Mouse (Mus musculus) macrophage (primary cell): Measurements from ENCODE around the gene Wnt3. TPM values are rescaled to one million over a fixed set of nuclear protein-coding genes. Genes with fewer than 3 reads are reported as not detected.

Experiments
- H3K27ac ChIP-seq: fragments of 350-480 bp; formaldehyde crosslinking; 2 replicates; pipeline ENCODE4 v1.9.0; 2021
- H3K36me3 ChIP-seq: fragments of 350-480 bp; formaldehyde crosslinking; 2 replicates; pipeline ENCODE4 v1.9.0; 2021; ENCODE audit errors: inconsistent target
- H3K4me3 ChIP-seq: fragments of 350-480 bp; formaldehyde crosslinking; 2 replicates; pipeline ENCODE4 v1.9.0; 2021; ENCODE audit errors: inconsistent target
- H3K79me2 ChIP-seq: fragments of 350-480 bp; formaldehyde crosslinking; 2 replicates; pipeline ENCODE4 v1.9.0; 2021; ENCODE audit errors: inconsistent target
- WGBS: methylation state at CpG from one replicate; pipeline ENCODE4 v1.1.7; 2026; ENCODE audit warnings: inconsistent platforms; ENCODE audit not compliant: missing documents; 5-methylcytosine and 5-hydroxymethylcytosine counted together
- polyA plus RNA-seq: library from polyadenylated mRNA; stranded (reverse); fragments of 250-400 nt; gene quantifications from 3 replicates; pipeline ENCODE4 v1.2.4, GENCODE M21; 2018; ENCODE audit warnings: inconsistent platforms

Gene Wnt3
- polyA plus RNA-seq, 1 experiment from 2014 or later: not detected

- Histone ChIP-seq H3K36me3 (peaks cover 51% of the 10 kb centered on the region; the same call in 1 of the 2 replicates), H3K4me3 (no peak overlapping the region), H3K27ac (no peak overlapping the region), H3K79me2 (no peaks in the 10 kb centered on the region)
- 59% methylated on average over 11 of the region's 11 CpGs for WGBS
Observed at GRCm38 (mm10) chr11:103848287-103848686, 74.3 kb downstream of the Wnt3 start.

GRCm38 (mm10) chr11:103852590-103853283 is 78.8 kb downstream of the Wnt3 start:
- H3K36me3 ChIP-seq: peaks cover 63% of the 10 kb centered on the region
- no peak overlapping the region for H3K27ac ChIP-seq

GRCm38 (mm10) chr11:103853284-103853920 is 79.5 kb downstream of the Wnt3 start:
- no peaks in the 10 kb centered on the region for H3K79me2 ChIP-seq
- H3K36me3 ChIP-seq: peaks cover 64% of the 10 kb centered on the region
- no peak overlapping the region for H3K27ac ChIP-seq
- H3K4me3 ChIP-seq: no peak overlapping the region
- WGBS: 86% methylated on average over 10 of the region's 10 CpGs

More at GRCm38 (mm10) chr11:103852590-103853283, 78.8 kb downstream of the Wnt3 start:
- Histone ChIP-seq H3K4me3 (no peak overlapping the region), H3K79me2 (no peaks in the 10 kb centered on the region)
- 53% methylated on average over 14 of the region's 16 CpGs for WGBS

GRCm38 (mm10) chr11:103854294-103854693 is 80.3 kb downstream of the Wnt3 start:
- no peak overlapping the region for H3K27ac ChIP-seq
- 97% methylated on average over 9 of the region's 9 CpGs for WGBS
- no peak overlapping the region for H3K4me3 ChIP-seq
- peaks cover 66% of the 10 kb centered on the region for H3K36me3 ChIP-seq
- no peaks in the 10 kb centered on the region for H3K79me2 ChIP-seq

- Histone ChIP-seq H3K4me3 (no peak overlapping the region), H3K27ac (no peak overlapping the region), H3K36me3 (peaks cover 76% of the 10 kb centered on the region), H3K79me2 (no peaks in the 10 kb centered on the region)
- WGBS: 86% methylated on average over 7 of the region's 7 CpGs
Observed at GRCm38 (mm10) chr11:103856641-103857040, 82.7 kb downstream of the Wnt3 start.

GRCm38 (mm10) chr11:103858760-103859159 is 84.8 kb downstream of the Wnt3 start:
- no peak overlapping the region for H3K27ac ChIP-seq
- WGBS: 92% methylated on average over 5 of the region's 5 CpGs
- peaks cover 72% of the 10 kb centered on the region for H3K36me3 ChIP-seq
- no peaks in the 10 kb centered on the region for H3K79me2 ChIP-seq
- no peak overlapping the region for H3K4me3 ChIP-seq

- Histone ChIP-seq H3K79me2 (no peaks in the 10 kb centered on the region), H3K36me3 (peaks cover 63% of the 10 kb centered on the region), H3K4me3 (no peak overlapping the region), H3K27ac (no peak overlapping the region)
- 100% methylated on average over 4 of the region's 4 CpGs for whole genome bisulfite sequencing
Observed at GRCm38 (mm10) chr11:103859933-103860610, 86.1 kb downstream of the Wnt3 start.

- WGBS: 93% methylated on average over 8 of the region's 8 CpGs
- Histone ChIP-seq H3K4me3 (no peak overlapping the region), H3K79me2 (no peaks in the 10 kb centered on the region), H3K36me3 (peaks cover 43% of the 10 kb centered on the region), H3K27ac (no peak overlapping the region)
Observed at GRCm38 (mm10) chr11:103862951-103863350, 89.0 kb downstream of the Wnt3 start.

GRCm38 (mm10) chr11:103864486-103864885 is 90.5 kb downstream of the Wnt3 start:
- Histone ChIP-seq H3K4me3 (no peak overlapping the region), H3K36me3 (peaks cover 43% of the 10 kb centered on the region; the same call in 1 of the 2 replicates), H3K27ac (no peak overlapping the region), H3K79me2 (no peaks in the 10 kb centered on the region)
- 98% methylated on average over 4 of the region's 4 CpGs for WGBS

- no peak overlapping the region for H3K4me3 ChIP-seq
- no peaks in the 10 kb centered on the region for H3K79me2 ChIP-seq
- 97% methylated on average over 6 of the region's 7 CpGs for WGBS
- H3K27ac ChIP-seq: no peak overlapping the region
- peaks cover 40% of the 10 kb centered on the region; the same call in 1 of the 2 replicates for H3K36me3 ChIP-seq
Observed at GRCm38 (mm10) chr11:103865346-103865745, 91.4 kb downstream of the Wnt3 start.

Other genes with a start within 250 kb of the Wnt3 start
- gene Gm884, start 153.0 kb upstream of the Wnt3 start, polyA plus RNA-seq: not detected in 3 replicates
- not detected in 3 replicates for gene Lyzl6, start 135.3 kb upstream of the Wnt3 start, polyA plus RNA-seq
- gene Rprml, start 124.6 kb upstream of the Wnt3 start, polyA plus RNA-seq: not detected in 3 replicates
- 56.1 to 79.8 TPM (median 73.7 TPM) in 3 replicates for gene Gosr2, start 76.3 kb upstream of the Wnt3 start, polyA plus RNA-seq
- gene Wnt9b, start 24.3 kb upstream of the Wnt3 start, polyA plus RNA-seq: not detected in 3 replicates
- 58.7 to 88.9 TPM (median 64.1 TPM) in 3 replicates for gene Nsf, start 179.9 kb downstream of the Wnt3 start, polyA plus RNA-seq
- gene Arf2, start 192.6 kb downstream of the Wnt3 start, polyA plus RNA-seq: 36.4 to 59.4 TPM (median 58.5 TPM) in 3 replicates